ENCODE assay signal across 9 mouse cellular contexts in the genomic region with DNA sequence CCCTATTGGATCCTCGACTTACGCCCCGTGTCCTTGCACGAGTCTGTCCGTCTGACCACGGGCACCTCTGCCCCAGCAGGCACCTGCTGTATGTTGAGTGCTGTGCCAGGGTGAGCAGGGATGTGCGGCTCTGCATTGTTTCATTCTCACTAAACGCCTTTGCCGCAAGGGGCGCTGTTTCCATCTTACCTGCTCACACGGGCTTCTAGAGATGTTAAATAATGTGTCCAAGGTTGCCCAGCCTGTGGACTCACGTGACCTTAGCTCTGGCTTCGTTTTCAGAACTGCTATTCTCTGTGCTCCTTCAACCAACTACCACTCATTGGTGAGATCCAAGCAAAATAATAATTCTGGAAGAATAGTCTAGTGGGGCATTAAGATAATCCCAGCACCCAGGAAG.
DNase-seq lines count a peak whose midpoint lies in the region; ATAC-seq lines count a peak whose summit lies in the region.
"Had no signal": no experiment of that assay in that cellular context is flagged by ENCODE, and none has a peak within 500 bp of the region (broad histone marks: within the 10 kb centered on the region; RNA-seq: fewer than 3 reads in every experiment).

No protein-coding gene starts in this region.

- no peak overlapping the region for H3K27ac ChIP-seq in forebrain, embryonic 14.5 days (ENCODE audit: low read depth, low read length)
- H3K27ac ChIP-seq in forebrain, embryonic 13.5 days: no peak overlapping the region
- no peak overlapping the region for H3K27ac ChIP-seq in neural tube, embryonic 15.5 days (replicated peaks)

- no peaks in the 10 kb centered on the region for H3K9me3 ChIP-seq in forebrain, embryonic 14.5 days (replicated peaks; ENCODE audit: control insufficient read depth, low read length)
- H3K9me3 ChIP-seq in forebrain, embryonic 13.5 days (replicated peaks): no peaks in the 10 kb centered on the region
- no peaks in the 10 kb centered on the region for H3K9me3 ChIP-seq in neural tube, embryonic 15.5 days (replicated peaks)

- no peak overlapping the region for H3K4me3 ChIP-seq in forebrain, embryonic 14.5 days (ENCODE audit: low read depth, low read length)
- no peak overlapping the region for H3K4me3 ChIP-seq in forebrain, embryonic 13.5 days
- no peak overlapping the region for H3K4me3 ChIP-seq in neural tube, embryonic 15.5 days (replicated peaks)
- H3K4me3 ChIP-seq: myocyte had no signal

- no peaks in the 10 kb centered on the region for H3K4me1 ChIP-seq in forebrain, embryonic 14.5 days (ENCODE audit: control insufficient read depth, insufficient read depth, low read length)
- peaks cover 7% of the 10 kb centered on the region; the same call in 1 of the 2 replicates for H3K4me1 ChIP-seq in forebrain, embryonic 13.5 days
- H3K4me1 ChIP-seq in neural tube, embryonic 15.5 days: peaks cover 7% of the 10 kb centered on the region

- ATAC-seq in forebrain, embryonic 14.5 days: 0 out of 2 replicates have a peak, but pooled peaks have one; percentile 23
- no peak for ATAC-seq in forebrain, embryonic 13.5 days
- no peak for ATAC-seq in neural tube, embryonic 15.5 days (ENCODE audit: low FRiP score)
- peak; percentile 81 for ATAC-seq in megakaryocyte-erythroid progenitor cell, adult 5-6 weeks (replicated peaks; ENCODE audit: low FRiP score, low TSS enrichment, poor library complexity, severe bottlenecking)

- no peaks in the 10 kb centered on the region for H3K27me3 ChIP-seq in forebrain, embryonic 14.5 days (replicated peaks; ENCODE audit: control insufficient read depth, insufficient read depth, low read length)
- no peaks in the 10 kb centered on the region for H3K27me3 ChIP-seq in forebrain, embryonic 13.5 days
- no peaks in the 10 kb centered on the region for H3K27me3 ChIP-seq in neural tube, embryonic 15.5 days (replicated peaks)

- WGBS in forebrain, embryonic 14.5 days: 31% methylated on average over 13 of the region's 13 CpGs
- 29% methylated on average over 13 of the region's 13 CpGs for WGBS in forebrain, embryonic 13.5 days
- WGBS in neural tube, embryonic 15.5 days: 37% methylated on average over 13 of the region's 13 CpGs

- no peak overlapping the region for H3K9ac ChIP-seq in forebrain, embryonic 14.5 days (ENCODE audit: low read length)
- H3K9ac ChIP-seq in forebrain, embryonic 13.5 days: no peak overlapping the region
- no peak overlapping the region for H3K9ac ChIP-seq in neural tube, embryonic 15.5 days (replicated peaks)

- no peaks in the 10 kb centered on the region for H3K36me3 ChIP-seq in forebrain, embryonic 14.5 days (ENCODE audit: control insufficient read depth, insufficient read depth, low read length)
- peaks cover 5% of the 10 kb centered on the region; the same call in 1 of the 2 replicates for H3K36me3 ChIP-seq in forebrain, embryonic 13.5 days (ENCODE audit: poor library complexity, severe bottlenecking)
- H3K36me3 ChIP-seq in neural tube, embryonic 15.5 days: no peaks in the 10 kb centered on the region; the same call in 1 of the 2 replicates

- DNase-seq in forebrain, embryonic 14.5 days (ENCODE audit: low spot score): peak; percentile 51
- DNase-seq in neural tube, embryonic 10.5 days (ENCODE audit: extremely low spot score, low spot score): peak; percentile 61
- peak; percentile 85 to 92 for DNase-seq in cerebellum, postnatal 14 days
- peak; percentile 76 for DNase-seq in kidney, postnatal 10 days
- peak; percentile 37 to 38 for DNase-seq in thymus, adult 18-20 months

- no peak overlapping the region for H3K4me2 ChIP-seq in forebrain, embryonic 14.5 days (ENCODE audit: low read length)
- H3K4me2 ChIP-seq in forebrain, embryonic 13.5 days: no peak overlapping the region
- H3K4me2 ChIP-seq in neural tube, embryonic 15.5 days: no peak overlapping the region

Comparison
In these comparisons a context has a peak if more than half of its experiments do, and no peak if none do; other contexts are left out.
1. ATAC-seq: peak in forebrain, embryonic 14.5 days (single experiment) and megakaryocyte-erythroid progenitor cell, adult 5-6 weeks (single experiment); none in forebrain, embryonic 13.5 days (single experiment) and neural tube, embryonic 15.5 days (single experiment).
2. DNase-seq: peak in every context shown above with its lines; median percentile 88 in cerebellum, postnatal 14 days; 76 in kidney, postnatal 10 days; 61 in neural tube, embryonic 10.5 days; 51 in forebrain, embryonic 14.5 days; 38 in thymus, adult 18-20 months.